Mouse (Mus musculus): ENCODE measurements around the gene Gm2056. TPM values are rescaled to one million over a fixed set of nuclear protein-coding genes. Genes with fewer than 3 reads are reported as not detected.
"Not testable (repeated sequence)": the region's sequence is repeated elsewhere in the genome, so short reads cannot be mapped to it uniquely, and the experiment has no call there.

Gene Gm2056
- polyA plus RNA-seq (2015; fragmentation: Nextera tagmentation; extraction: Ambion mirVana) = not detected in 2 replicates

DNA sequence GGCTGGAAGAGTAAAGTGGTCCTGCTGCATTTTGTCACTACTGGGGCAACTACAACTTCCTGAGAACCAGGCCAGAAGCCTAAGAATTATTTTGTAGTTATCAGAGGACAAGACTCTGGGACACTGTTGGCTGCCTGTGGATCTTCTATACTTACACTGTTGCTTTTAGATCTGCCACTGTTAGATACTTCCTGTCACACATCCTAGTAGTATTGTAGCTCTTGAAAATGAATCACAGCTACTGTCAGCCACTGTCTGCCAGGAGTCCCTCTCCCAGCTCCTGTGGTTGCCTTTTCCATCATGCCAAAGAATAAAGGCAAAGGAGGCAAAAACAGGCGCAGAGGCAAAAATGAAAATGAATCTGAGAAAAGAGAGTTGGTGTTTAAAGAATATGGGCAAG, at the start of gene Gm2056:
Gm2056 (plus strand) TSS at position 301 of the 400 bp plus-strand sequence.
- H3K4me3 ChIP-seq (replicated peaks; ENCODE audit: low read length); H3K27me3 ChIP-seq (ENCODE audit: control insufficient read depth, insufficient read depth, low read length); H3K4me2 ChIP-seq (ENCODE audit: low read depth, low read length); H3K9ac ChIP-seq (ENCODE audit: low read length); H3K27ac ChIP-seq (ENCODE audit: low read length); H3K36me3 ChIP-seq (ENCODE audit: control insufficient read depth, insufficient read depth, low read length); H3K9me3 ChIP-seq (replicated peaks; ENCODE audit: control insufficient read depth, low read length); ATAC-seq (ENCODE audit: insufficient read depth, low FRiP score); H3K4me1 ChIP-seq (ENCODE audit: control insufficient read depth, insufficient read depth, low read length): not testable (repeated sequence)
- 92% methylated on average over 1 of the region's 1 CpGs for WGBS

- not testable (repeated sequence) for ATAC-seq (ENCODE audit: insufficient read depth, low FRiP score); H3K27me3 ChIP-seq (ENCODE audit: control insufficient read depth, insufficient read depth, low read length); H3K36me3 ChIP-seq (ENCODE audit: control insufficient read depth, insufficient read depth, low read length); H3K4me1 ChIP-seq (ENCODE audit: control insufficient read depth, insufficient read depth, low read length); H3K4me3 ChIP-seq (replicated peaks; ENCODE audit: low read length); H3K9me3 ChIP-seq (replicated peaks; ENCODE audit: control insufficient read depth, low read length); H3K27ac ChIP-seq (ENCODE audit: low read length); H3K9ac ChIP-seq (ENCODE audit: low read length); H3K4me2 ChIP-seq (ENCODE audit: low read depth, low read length)
Measured at GRCm38 (mm10) chr12:87984000-87984399, 42.8 kb upstream of the Gm2056 start.

- H3K4me1 ChIP-seq (ENCODE audit: control insufficient read depth, insufficient read depth, low read length); H3K36me3 ChIP-seq (ENCODE audit: control insufficient read depth, insufficient read depth, low read length); ATAC-seq (ENCODE audit: insufficient read depth, low FRiP score); H3K27me3 ChIP-seq (ENCODE audit: control insufficient read depth, insufficient read depth, low read length); H3K4me2 ChIP-seq (ENCODE audit: low read depth, low read length); H3K9me3 ChIP-seq (replicated peaks; ENCODE audit: control insufficient read depth, low read length); H3K4me3 ChIP-seq (replicated peaks; ENCODE audit: low read length); H3K9ac ChIP-seq (ENCODE audit: low read length); H3K27ac ChIP-seq (ENCODE audit: low read length): not testable (repeated sequence)
- WGBS = 55% methylated on average over 3 of the region's 3 CpGs
Measured at GRCm38 (mm10) chr12:88004118-88004517, 22.7 kb upstream of the Gm2056 start.

DNA sequence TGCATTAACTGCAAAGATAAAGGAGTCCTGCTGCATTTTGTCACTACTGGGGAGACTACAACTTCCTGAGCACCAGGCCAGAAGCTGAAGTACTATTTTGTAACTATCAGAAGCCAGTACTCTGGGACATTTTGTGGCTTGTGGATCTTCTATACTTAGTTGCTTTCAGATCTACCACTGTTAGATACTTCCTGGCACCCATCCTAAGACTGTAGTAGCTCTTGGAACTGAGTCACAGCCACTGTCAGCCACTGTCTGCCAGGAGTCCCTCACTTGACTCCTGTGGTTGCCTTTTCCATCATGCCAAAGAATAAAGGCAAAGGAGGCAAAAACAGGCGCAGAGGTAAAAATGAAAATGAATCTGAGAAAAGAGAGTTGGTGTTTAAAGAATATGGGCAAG, 15.3 kb upstream of the Gm2056 start, which contains the start of gene Gm2075:
Gm2075 (plus strand) TSS at position 301 of the 400 bp plus-strand sequence.
- no CpG with 5 or more reads among the region's 1 CpGs for WGBS

GRCm38 (mm10) chr12:88018671-88019070, 8.1 kb upstream of the Gm2056 start, which contains the start of gene Gm6803:
Gm6803 (minus strand) TSS chr12:88018771.
- not testable (repeated sequence) for H3K27ac ChIP-seq (ENCODE audit: low read length); H3K4me1 ChIP-seq (ENCODE audit: control insufficient read depth, insufficient read depth, low read length); ATAC-seq (ENCODE audit: insufficient read depth, low FRiP score); H3K27me3 ChIP-seq (ENCODE audit: control insufficient read depth, insufficient read depth, low read length); H3K9ac ChIP-seq (ENCODE audit: low read length); H3K4me2 ChIP-seq (ENCODE audit: low read depth, low read length); H3K4me3 ChIP-seq (replicated peaks; ENCODE audit: low read length); H3K36me3 ChIP-seq (ENCODE audit: control insufficient read depth, insufficient read depth, low read length); H3K9me3 ChIP-seq (replicated peaks; ENCODE audit: control insufficient read depth, low read length)
- WGBS = 79% methylated on average over 2 of the region's 2 CpGs

More for the DNA sequence above, 15.3 kb upstream of the Gm2056 start, which contains the start of gene Gm2075:
- H3K27me3 ChIP-seq (ENCODE audit: control insufficient read depth, insufficient read depth, low read length); H3K9ac ChIP-seq (ENCODE audit: low read length); H3K4me3 ChIP-seq (replicated peaks; ENCODE audit: low read length); H3K36me3 ChIP-seq (ENCODE audit: control insufficient read depth, insufficient read depth, low read length); H3K4me2 ChIP-seq (ENCODE audit: low read depth, low read length); H3K4me1 ChIP-seq (ENCODE audit: control insufficient read depth, insufficient read depth, low read length); H3K27ac ChIP-seq (ENCODE audit: low read length); ATAC-seq (ENCODE audit: insufficient read depth, low FRiP score); H3K9me3 ChIP-seq (replicated peaks; ENCODE audit: control insufficient read depth, low read length): not testable (repeated sequence)

DNA sequence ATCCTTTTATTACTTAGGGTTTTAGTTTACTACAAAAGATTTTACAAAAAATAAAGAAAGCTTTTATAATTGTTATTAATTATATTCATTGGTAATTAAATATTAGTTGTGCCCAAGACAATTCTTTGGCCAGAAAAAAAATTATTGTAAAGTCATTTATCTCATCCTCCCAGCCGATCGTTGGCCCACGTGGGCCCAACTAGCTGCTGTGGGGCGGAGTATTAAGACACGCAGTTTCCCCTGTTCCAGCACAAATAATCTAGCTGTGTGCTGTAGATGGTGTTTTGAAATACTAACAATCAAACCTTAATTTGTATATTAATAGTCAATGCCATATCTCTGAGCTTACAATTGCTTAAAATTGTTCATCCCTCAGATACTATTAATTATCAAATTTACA, 5.4 kb downstream of the Gm2056 start:
- not testable (repeated sequence) for ATAC-seq (ENCODE audit: insufficient read depth, low FRiP score); H3K4me3 ChIP-seq (replicated peaks; ENCODE audit: low read length); H3K27me3 ChIP-seq (ENCODE audit: control insufficient read depth, insufficient read depth, low read length); H3K4me2 ChIP-seq (ENCODE audit: low read depth, low read length); H3K9ac ChIP-seq (ENCODE audit: low read length); H3K4me1 ChIP-seq (ENCODE audit: control insufficient read depth, insufficient read depth, low read length); H3K27ac ChIP-seq (ENCODE audit: low read length); H3K36me3 ChIP-seq (ENCODE audit: control insufficient read depth, insufficient read depth, low read length); H3K9me3 ChIP-seq (replicated peaks; ENCODE audit: control insufficient read depth, low read length)
- 87% methylated on average over 5 of the region's 5 CpGs for WGBS

DNA sequence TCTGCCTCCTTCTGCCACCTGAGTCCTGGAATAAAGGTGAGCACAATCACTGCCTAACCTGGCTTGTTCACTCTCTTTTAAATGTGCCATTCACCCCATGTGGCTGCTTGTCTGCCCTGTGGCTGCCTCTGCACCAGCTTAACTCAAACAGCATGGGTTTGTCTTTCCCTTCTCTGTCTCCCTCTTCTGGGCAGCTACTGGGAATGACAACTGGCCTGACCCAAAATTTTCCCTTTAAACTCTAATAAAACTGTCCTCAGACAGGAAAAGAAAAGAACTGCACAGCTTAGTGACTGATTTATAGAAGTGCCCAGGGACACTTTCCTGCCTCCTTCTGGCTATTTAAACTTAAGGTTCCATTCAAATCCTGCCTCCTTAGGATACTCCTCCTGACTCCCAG, 12.3 kb downstream of the Gm2056 start:
- not testable (repeated sequence) for H3K4me3 ChIP-seq (replicated peaks; ENCODE audit: low read length); H3K9ac ChIP-seq (ENCODE audit: low read length); H3K27ac ChIP-seq (ENCODE audit: low read length); H3K9me3 ChIP-seq (replicated peaks; ENCODE audit: control insufficient read depth, low read length); H3K36me3 ChIP-seq (ENCODE audit: control insufficient read depth, insufficient read depth, low read length); ATAC-seq (ENCODE audit: insufficient read depth, low FRiP score); H3K4me1 ChIP-seq (ENCODE audit: control insufficient read depth, insufficient read depth, low read length); H3K27me3 ChIP-seq (ENCODE audit: control insufficient read depth, insufficient read depth, low read length); H3K4me2 ChIP-seq (ENCODE audit: low read depth, low read length)

GRCm38 (mm10) chr12:88039703-88040102, 12.9 kb downstream of the Gm2056 start:
- H3K27me3 ChIP-seq (ENCODE audit: control insufficient read depth, insufficient read depth, low read length) = not testable (repeated sequence)

GRCm38 (mm10) chr12:88045226-88045625, 18.4 kb downstream of the Gm2056 start:
- H3K4me2 ChIP-seq (ENCODE audit: low read depth, low read length); H3K27ac ChIP-seq (ENCODE audit: low read length); H3K9me3 ChIP-seq (replicated peaks; ENCODE audit: control insufficient read depth, low read length); H3K27me3 ChIP-seq (ENCODE audit: control insufficient read depth, insufficient read depth, low read length); ATAC-seq (ENCODE audit: insufficient read depth, low FRiP score); H3K4me1 ChIP-seq (ENCODE audit: control insufficient read depth, insufficient read depth, low read length); H3K36me3 ChIP-seq (ENCODE audit: control insufficient read depth, insufficient read depth, low read length); H3K9ac ChIP-seq (ENCODE audit: low read length); H3K4me3 ChIP-seq (replicated peaks; ENCODE audit: low read length): not testable (repeated sequence)
- 64% methylated on average over 1 of the region's 1 CpGs for WGBS

More at GRCm38 (mm10) chr12:88039703-88040102, 12.9 kb downstream of the Gm2056 start:
- WGBS = 88% methylated on average over 1 of the region's 1 CpGs
- H3K9ac ChIP-seq (ENCODE audit: low read length); H3K9me3 ChIP-seq (replicated peaks; ENCODE audit: control insufficient read depth, low read length); H3K36me3 ChIP-seq (ENCODE audit: control insufficient read depth, insufficient read depth, low read length); H3K4me2 ChIP-seq (ENCODE audit: low read depth, low read length); H3K27ac ChIP-seq (ENCODE audit: low read length); H3K4me1 ChIP-seq (ENCODE audit: control insufficient read depth, insufficient read depth, low read length); H3K4me3 ChIP-seq (replicated peaks; ENCODE audit: low read length); ATAC-seq (ENCODE audit: insufficient read depth, low FRiP score): not testable (repeated sequence)
